Mouse (Mus musculus) intestine, postnatal 0 days (tissue): ENCODE measurements around the gene Rec8. TPM values are rescaled to one million over a fixed set of nuclear protein-coding genes. Genes with fewer than 3 reads are reported as not detected.

Experiments
- ATAC-seq: fragments of 200-750 bp; cut with Nextera tagmentation; 2 replicates; pipeline ENCODE4 v1.8.0; 2017; ENCODE audit warnings: mild to moderate bottlenecking, moderate TSS enrichment, moderate library complexity
- H3K27ac ChIP-seq: fragments of 300-500 bp; sonication (generic); 2 replicates; pipeline ENCODE4 v1.5.1; 2014; ENCODE audit warnings: mild to moderate bottlenecking, low read depth, low read length, moderate library complexity
- H3K27me3 ChIP-seq: fragments of 300-500 bp; sonication (generic); replicated peaks from 2 replicates; pipeline ENCODE4 v1.6.1; 2014; ENCODE audit warnings: low read length, mixed read lengths; ENCODE audit not compliant: control insufficient read depth, insufficient read depth
- H3K36me3 ChIP-seq: fragments of 300-500 bp; sonication (generic); 2 replicates; pipeline ENCODE4 v1.6.1; 2014; ENCODE audit warnings: mild to moderate bottlenecking, moderate library complexity; ENCODE audit not compliant: control insufficient read depth, insufficient read depth
- H3K4me1 ChIP-seq: fragments of 300-500 bp; sonication (generic); replicated peaks from 2 replicates; pipeline ENCODE4 v1.6.1; 2014; ENCODE audit warnings: antibody characterized with exemption, low read length, mixed read lengths; ENCODE audit not compliant: control insufficient read depth, insufficient read depth
- H3K4me2 ChIP-seq: fragments of 300-500 bp; sonication (generic); replicated peaks from 2 replicates; pipeline ENCODE4 v1.6.1; 2014; ENCODE audit warnings: low read depth, mild to moderate bottlenecking, moderate library complexity
- H3K4me3 ChIP-seq: fragments of 300-500 bp; sonication (generic); 2 replicates; pipeline ENCODE4 v1.5.1; 2014; ENCODE audit warnings: low read depth, low read length
- H3K9ac ChIP-seq: fragments of 300-500 bp; sonication (generic); 2 replicates; pipeline ENCODE4 v1.6.1; 2014; ENCODE audit warnings: mild to moderate bottlenecking, low read depth, low read length
- H3K9me3 ChIP-seq: fragments of 300-500 bp; sonication (generic); 2 replicates; pipeline ENCODE4 v1.6.1; 2016; ENCODE audit warnings: mixed run types; ENCODE audit not compliant: control insufficient read depth
- CTCF ChIP-seq: sonication (generic); IDR thresholded peaks from 2 replicates; pipeline ENCODE4 v1.5.1; 2016; ENCODE audit warnings: low read depth, mild to moderate bottlenecking, control low read depth, antibody characterized with exemption, moderate library complexity
- WGBS: fragments of 180-500 bp; shearing (Covaris S2); extraction: QIAGEN DNeasy Blood & Tissue Kit; methylation state at CpG from one replicate; pipeline ENCODE4 v1.1.7; 2014; 5-methylcytosine and 5-hydroxymethylcytosine counted together
- polyA plus RNA-seq: library from polyadenylated mRNA; unstranded; fragments of >200 nt; fragmentation: Nextera tagmentation; extraction: Ambion mirVana; gene quantifications from 2 replicates; pipeline ENCODE4 v1.2.1, GENCODE M21; 2015

Rec8 gene
- polyA plus RNA-seq, 1 experiment from 2014 or later, result 30.1 TPM

DNA sequence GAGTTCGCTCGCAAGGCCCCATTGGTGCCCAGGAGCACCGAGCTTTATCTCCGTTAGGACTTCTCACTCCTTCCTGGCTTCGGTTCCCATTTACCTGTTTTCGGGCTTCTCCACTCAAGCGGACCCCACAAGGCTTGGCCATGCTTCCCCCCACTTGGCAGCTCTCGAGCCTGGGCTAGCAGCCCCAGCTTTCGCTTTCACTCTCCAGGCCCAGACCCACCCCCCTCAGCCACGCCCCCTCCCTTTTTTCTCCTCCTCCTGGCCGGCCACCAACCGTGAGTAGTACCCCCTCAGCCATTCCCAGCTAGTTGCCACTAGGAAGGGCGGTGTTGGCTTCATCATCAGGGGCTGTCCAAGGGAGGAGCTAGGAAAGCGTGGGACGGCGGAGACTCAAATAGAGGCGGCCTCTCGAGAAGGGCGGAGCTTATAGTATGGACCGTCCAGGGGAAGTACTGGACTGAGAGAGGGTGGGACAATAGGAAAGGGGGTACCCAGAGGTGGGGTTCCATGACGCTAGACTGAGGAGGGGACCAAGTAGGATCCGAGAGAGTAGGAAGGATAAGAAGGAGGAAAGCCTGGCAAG, 27.0 kb upstream of the Rec8 start, which contains the start of gene Psme2:
Gene Psme2, minus strand, starts transcription at position 366 of the 583 bp plus-strand sequence.
- peak; percentile 91 for ATAC-seq
- H3K4me2 ChIP-seq, result peak within 1 kb of the TSS; percentile 90
- 0 out of 2 replicates have a peak, but pooled peaks have one; percentile 4 for TF ChIP-seq CTCF
- no peaks in the 10 kb centered on the region for H3K9me3 ChIP-seq
- H3K9ac ChIP-seq, result peak within 1 kb of the TSS; percentile 86
- H3K27ac ChIP-seq, result peak within 1 kb of the TSS; percentile 90
- H3K36me3 ChIP-seq, result peaks cover 39% of the 10 kb centered on the region
- WGBS, result under 1% methylated on average over 22 of the region's 22 CpGs
- peak within 1 kb of the TSS; percentile 94 for H3K4me3 ChIP-seq
- peaks cover 6% of the 10 kb centered on the region; the same call in 1 of the 2 replicates for H3K4me1 ChIP-seq
- H3K27me3 ChIP-seq, result no peaks in the 10 kb centered on the region

- Histone ChIP-seq H3K36me3 (peaks cover 45% of the 10 kb centered on the region), H3K9me3 (no peaks in the 10 kb centered on the region), H3K4me3 (peak within 1 kb of the TSS; percentile 94), H3K9ac (peak within 1 kb of the TSS; percentile 86), H3K27me3 (no peaks in the 10 kb centered on the region), H3K4me2 (peak within 1 kb of the TSS; percentile 90), H3K4me1 (peaks cover 6% of the 10 kb centered on the region; the same call in 1 of the 2 replicates), H3K27ac (peak within 1 kb of the TSS; percentile 90)
- TF ChIP-seq CTCF, result no peak
- WGBS, result under 1% methylated on average over 33 of the region's 33 CpGs
- ATAC-seq, result peak; percentile 90
Observed at GRCm38 (mm10) chr14:55591331-55591891, 26.4 kb upstream of the Rec8 start, which contains the start of gene Rnf31. TSS of gene Rnf31 (plus strand) at chr14:55591708.

DNA sequence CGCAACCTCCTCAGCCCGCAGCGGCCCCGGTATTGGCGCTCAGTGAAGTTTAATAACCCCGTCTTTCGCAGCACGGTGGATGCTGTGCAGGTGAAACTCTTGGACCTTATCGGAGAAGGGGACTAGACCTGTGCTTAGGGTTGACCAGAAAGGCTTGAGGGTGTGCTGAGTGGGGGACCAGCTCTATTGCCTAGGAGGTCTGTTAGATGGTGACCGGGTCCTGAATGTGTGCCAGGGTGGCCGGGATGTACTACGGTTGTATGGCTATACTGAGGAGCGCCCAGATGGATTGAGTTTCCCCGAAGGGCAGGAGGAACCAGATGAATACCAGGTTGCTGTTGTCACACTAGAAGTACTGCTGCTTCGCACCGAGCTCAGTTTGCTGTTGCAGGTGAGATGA, 25.6 kb upstream of the Rec8 start:
- WGBS, result 2% methylated on average over 16 of the region's 16 CpGs
- H3K4me2 ChIP-seq, result peak overlapping the region; percentile 90

GRCm38 (mm10) chr14:55596036-55596690, 21.7 kb upstream of the Rec8 start:
- no peak overlapping the region for H3K4me3 ChIP-seq
- peaks cover 6% of the 10 kb centered on the region; the same call in 1 of the 2 replicates for H3K4me1 ChIP-seq
- no peak overlapping the region for H3K4me2 ChIP-seq
- no peak for TF ChIP-seq CTCF
- H3K27ac ChIP-seq, result 0 out of 2 replicates have a peak overlapping the region, but pooled peaks have one; percentile 21
- H3K27me3 ChIP-seq, result no peaks in the 10 kb centered on the region
- no peak for ATAC-seq
- H3K9ac ChIP-seq, result no peak overlapping the region
- H3K9me3 ChIP-seq, result no peaks in the 10 kb centered on the region
- H3K36me3 ChIP-seq, result peaks cover 63% of the 10 kb centered on the region
- WGBS, result 85% methylated on average over 13 of the region's 13 CpGs

More for the DNA sequence above, 25.6 kb upstream of the Rec8 start:
- Histone ChIP-seq H3K9me3 (no peaks in the 10 kb centered on the region), H3K36me3 (peaks cover 47% of the 10 kb centered on the region), H3K4me3 (peak overlapping the region; percentile 94), H3K27me3 (no peaks in the 10 kb centered on the region), H3K27ac (peak overlapping the region; percentile 90), H3K9ac (peak overlapping the region; percentile 86), H3K4me1 (peaks cover 6% of the 10 kb centered on the region; the same call in 1 of the 2 replicates)
- TF ChIP-seq CTCF, result no peak
- ATAC-seq, result no peak

- H3K36me3 ChIP-seq, result peaks cover 86% of the 10 kb centered on the region
- WGBS, result 95% methylated on average over 21 of the region's 21 CpGs
- 0 out of 2 replicates have a peak overlapping the region, but pooled peaks have one; percentile 17 for H3K9ac ChIP-seq
- ATAC-seq, result no peak
- TF ChIP-seq CTCF, result no peak
- no peak overlapping the region for H3K27ac ChIP-seq
- H3K27me3 ChIP-seq, result no peaks in the 10 kb centered on the region
- no peaks in the 10 kb centered on the region for H3K9me3 ChIP-seq
- no peaks in the 10 kb centered on the region for H3K4me1 ChIP-seq
- H3K4me2 ChIP-seq, result no peak overlapping the region
- H3K4me3 ChIP-seq, result no peak overlapping the region
Observed at GRCm38 (mm10) chr14:55598521-55599390, 19.1 kb upstream of the Rec8 start.
